Mouse (Mus musculus) heart, embryonic 14.5 days (tissue): ENCODE measurements around the gene Slc35d1. TPM values are rescaled to one million over a fixed set of nuclear protein-coding genes. Genes with fewer than 3 reads are reported as not detected.
A peak's percentile ranks its signal among the peaks of the same experiment; 100 is the strongest.

ENCODE experiments used
- ATAC-seq: fragments of 200-750 bp; cut with Nextera tagmentation; 2 replicates; pipeline ENCODE4 v1.8.0; 2017; ENCODE audit warnings: low read depth, moderate TSS enrichment; ENCODE audit not compliant: insufficient number of reproducible peaks, insufficient read depth, low FRiP score
- H3K27ac ChIP-seq, 2 experiments: fragments of 200-500 bp in 1 of 2; fragments of 300-500 bp in 1 of 2; sonication (generic) in 1 of 2; replicated peaks in 1 of 2; 2 replicates each; pipeline ENCODE4 v1.5.1; 2012 to 2014; ENCODE audit warnings: low read depth in 2 of 2, low read length in 2 of 2, control low read depth in 1 of 2, mild to moderate bottlenecking in 1 of 2, mixed read lengths in 1 of 2; ENCODE audit not compliant: control insufficient read depth in 1 of 2, insufficient read depth in 1 of 2
- H3K27me3 ChIP-seq: fragments of 300-500 bp; sonication (generic); 2 replicates; pipeline ENCODE4 v1.6.1; 2014; ENCODE audit warnings: mild to moderate bottlenecking, low read length, control low read depth; ENCODE audit not compliant: control insufficient read depth, insufficient read depth
- H3K36me3 ChIP-seq: fragments of 300-500 bp; sonication (generic); 2 replicates; pipeline ENCODE4 v1.6.1; 2014; ENCODE audit warnings: mild to moderate bottlenecking, control low read depth, low read length, mixed read lengths; ENCODE audit not compliant: control insufficient read depth, insufficient read depth
- H3K4me1 ChIP-seq, 2 experiments: fragments of 200-500 bp in 1 of 2; fragments of 300-500 bp in 1 of 2; sonication (generic) in 1 of 2; 2 replicates each; pipeline ENCODE4 v1.6.1; 2012 to 2014; ENCODE audit warnings: low read length in 2 of 2, control low read depth in 1 of 2, mixed read lengths in 1 of 2; ENCODE audit not compliant: control insufficient read depth in 2 of 2, insufficient read depth in 2 of 2
- H3K4me2 ChIP-seq: fragments of 300-500 bp; sonication (generic); 2 replicates; pipeline ENCODE4 v1.6.1; 2014; ENCODE audit warnings: mild to moderate bottlenecking, low read length
- H3K4me3 ChIP-seq, 2 experiments: fragments of 200-500 bp in 1 of 2; fragments of 300-500 bp in 1 of 2; sonication (generic) in 1 of 2; 2 replicates each; pipeline ENCODE4 v1.5.1; 2012 to 2014; ENCODE audit warnings: low read length in 2 of 2, mild to moderate bottlenecking in 2 of 2, control low read depth in 1 of 2, low read depth in 1 of 2, moderate library complexity in 1 of 2; ENCODE audit not compliant: control insufficient read depth in 1 of 2, insufficient read depth in 1 of 2
- H3K9ac ChIP-seq: fragments of 300-500 bp; sonication (generic); 2 replicates; pipeline ENCODE4 v1.6.1; 2014; ENCODE audit warnings: mild to moderate bottlenecking, low read length
- H3K9me3 ChIP-seq: fragments of 300-500 bp; sonication (generic); 2 replicates; pipeline ENCODE4 v1.6.1; 2016; ENCODE audit warnings: low read length, control low read depth; ENCODE audit not compliant: control insufficient read depth
- WGBS: fragments of 180-500 bp; shearing (Covaris S2); extraction: QIAGEN DNeasy Blood & Tissue Kit; methylation state at CpG from one replicate; pipeline ENCODE4 v1.1.7; 2014; 5-methylcytosine and 5-hydroxymethylcytosine counted together
- polyA plus RNA-seq: library from polyadenylated mRNA; unstranded; fragments of >200 nt; fragmentation: Nextera tagmentation; extraction: Ambion mirVana; gene quantifications from 2 replicates; pipeline ENCODE4 v1.2.1, GENCODE M21; 2014

Gene Slc35d1
- polyA plus RNA-seq, 1 experiment from 2014 or later = 8.5 TPM

DNA sequence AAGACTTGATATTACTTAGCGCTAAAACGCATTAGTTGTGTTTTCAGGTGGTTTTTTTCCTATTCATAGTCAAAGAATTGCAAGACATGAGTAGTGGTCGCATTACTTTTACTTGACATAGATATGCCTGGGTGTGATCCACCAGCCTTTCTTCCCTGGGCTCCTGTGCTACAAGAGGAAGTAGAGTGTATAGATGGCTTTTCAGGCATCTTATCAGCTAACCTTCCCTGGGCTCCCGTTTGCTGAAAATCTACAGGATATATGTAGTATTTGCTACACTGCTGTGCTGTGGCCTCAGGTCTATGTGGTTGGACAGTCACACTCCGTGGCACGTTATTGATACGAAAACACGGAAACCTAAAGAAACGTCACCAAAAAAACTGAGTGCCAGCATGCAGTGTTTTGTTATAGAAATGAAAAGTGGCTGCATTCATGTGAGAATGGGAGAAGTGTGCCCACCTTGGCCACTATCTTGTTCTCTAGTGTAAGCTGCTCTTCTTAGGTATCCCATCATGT lies 94.0 kb downstream of the Slc35d1 start:
- Histone ChIP-seq H3K4me1 (peaks cover 0 to 22% of the 10 kb centered on the region in 2 experiments; a peak in 3 of 4 replicates), H3K4me3 (peak overlapping the region in 1 of 2 experiments; percentile 93; a peak in 2 of 4 replicates), H3K4me2 (peak overlapping the region; percentile 77), H3K27me3 (no peaks in the 10 kb centered on the region), H3K27ac (no peak overlapping the region), H3K9ac (peak overlapping the region; percentile 98), H3K36me3 (peaks cover 11% of the 10 kb centered on the region), H3K9me3 (no peaks in the 10 kb centered on the region)
- WGBS = 70% methylated on average over 9 of the region's 9 CpGs
- ATAC-seq = no peak

Other genes with a start within 250 kb of the Slc35d1 start
- not detected in 2 replicates for gene Tctex1d1, start 236.6 kb downstream of the Slc35d1 start, polyA plus RNA-seq
- not detected in 2 replicates for gene Insl5, start 188.3 kb downstream of the Slc35d1 start, polyA plus RNA-seq
- 27.4 and 36.1 TPM in 2 replicates for gene Mier1, start 100.8 kb downstream of the Slc35d1 start, polyA plus RNA-seq
- 0.89 and 1.2 TPM in 2 replicates for gene Wdr78, start 100.6 kb downstream of the Slc35d1 start, polyA plus RNA-seq
- not detected in 2 replicates for gene 4921539E11Rik, start 75.7 kb upstream of the Slc35d1 start, polyA plus RNA-seq
- gene Oma1, start 98.6 kb upstream of the Slc35d1 start, polyA plus RNA-seq = 20.6 and 23.0 TPM in 2 replicates